Mouse (Mus musculus): ENCODE results near the gene Rpl41. TPM values are rescaled to one million over a fixed set of nuclear protein-coding genes. Genes with fewer than 3 reads are reported as not detected.

Rpl41 gene
- total RNA-seq (2022) = 1,000 to 10,000 TPM; 1,259 to 1,817 (median 1,529) TPM

DNA sequence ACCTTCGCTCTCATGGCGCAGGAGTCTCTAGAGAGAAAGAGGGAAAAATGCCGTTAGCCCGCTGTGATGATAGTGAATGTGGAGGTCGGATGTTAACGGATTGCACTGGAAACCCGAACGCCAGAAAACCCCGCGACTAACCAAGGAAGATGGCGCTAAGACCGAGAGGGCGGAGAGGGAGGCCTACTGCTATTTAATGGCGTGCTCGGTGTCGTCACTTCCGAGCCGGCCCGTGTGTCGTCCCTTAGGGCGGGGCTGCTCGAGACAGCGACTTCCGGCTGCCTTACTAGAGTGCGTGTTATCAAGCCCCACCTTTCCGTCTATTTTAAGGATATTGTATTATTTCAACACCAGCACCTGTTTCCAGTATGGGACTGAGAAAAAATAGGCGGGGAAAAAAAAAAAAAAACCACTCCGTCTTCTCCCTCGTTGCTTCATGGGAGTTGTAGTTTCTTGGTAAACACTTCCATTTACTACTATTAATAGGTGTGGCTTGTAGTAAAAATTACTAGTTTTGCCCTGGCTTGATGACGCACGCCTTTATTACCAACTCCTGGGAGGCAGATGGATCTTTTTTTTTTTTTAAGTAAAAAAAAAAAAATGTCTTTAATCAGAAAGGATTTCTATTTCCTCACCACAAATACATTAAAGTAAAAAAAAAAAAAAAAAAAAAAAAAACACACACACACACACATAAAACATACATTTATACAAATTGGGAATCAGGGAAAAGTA, at the start of gene Rpl41:
Gene Rpl41 (minus strand): TSS at position 359 of the 735 bp plus-strand sequence.
- peak; percentile 91 to 93 for DNase-seq (ENCODE audit: low spot score in 2 of 2)

DNA sequence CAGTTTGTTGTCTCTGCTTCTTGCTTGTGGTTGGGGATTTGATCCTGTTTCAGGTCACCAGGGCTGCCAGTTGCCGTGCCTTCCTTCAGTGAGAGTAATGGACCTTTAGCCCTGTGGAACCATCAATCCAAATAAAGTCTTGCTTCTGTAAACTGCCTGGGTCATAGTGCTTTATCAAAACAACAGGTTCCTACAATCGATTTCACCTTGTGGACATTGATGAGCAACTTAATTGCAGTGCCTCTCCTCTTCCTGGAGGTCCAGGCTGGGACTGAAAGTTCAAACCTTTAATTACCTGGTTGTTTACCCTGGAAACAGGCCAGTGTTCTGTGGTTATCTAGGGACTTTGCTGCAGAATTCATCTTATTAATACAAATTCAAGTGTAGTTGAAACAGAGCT, 49.4 kb upstream of the Rpl41 start:
- DNase-seq (ENCODE audit: low spot score in 2 of 2) = no peak

DNA sequence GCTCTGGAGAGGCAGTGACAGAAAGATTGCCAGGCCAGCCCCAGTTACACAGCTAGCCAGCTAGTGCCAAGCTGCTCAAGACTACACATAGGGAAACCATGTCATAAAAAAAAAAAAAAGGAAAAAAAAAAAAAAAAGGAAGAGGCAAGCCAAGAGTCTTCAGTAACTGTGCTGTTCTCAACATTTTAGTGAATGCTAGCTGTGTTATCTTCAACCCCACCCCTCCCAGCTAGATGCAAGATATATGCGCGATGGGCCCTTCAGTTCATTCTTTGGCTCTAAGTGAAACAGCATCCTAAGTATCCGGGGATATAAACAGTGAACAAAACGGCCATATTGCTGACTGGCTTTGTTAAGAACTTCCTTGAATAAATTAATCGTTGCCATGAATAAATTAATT, 43.7 kb upstream of the Rpl41 start:
- no peak for DNase-seq (ENCODE audit: low spot score in 2 of 2)

DNA sequence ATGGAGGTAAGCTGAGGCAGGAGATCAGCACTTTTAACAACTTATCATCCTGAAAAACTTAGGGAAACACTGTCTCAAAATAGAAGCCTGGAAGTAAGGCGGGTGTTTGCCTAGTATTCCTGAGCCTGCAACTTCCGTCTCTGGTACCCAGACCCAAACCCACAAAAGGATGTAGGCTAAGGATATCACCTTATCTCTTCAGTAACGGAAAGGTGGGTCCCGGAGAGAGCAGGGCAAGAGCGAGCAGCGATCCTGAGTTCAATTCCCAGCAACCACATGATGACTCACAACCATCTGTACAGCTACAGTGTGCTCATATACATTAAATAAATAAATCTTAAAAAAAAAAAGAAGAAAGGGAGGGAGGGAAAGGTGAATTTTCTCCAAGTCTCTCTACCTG, 42.3 kb upstream of the Rpl41 start:
- no peak for DNase-seq (ENCODE audit: low spot score in 2 of 2)

DNA sequence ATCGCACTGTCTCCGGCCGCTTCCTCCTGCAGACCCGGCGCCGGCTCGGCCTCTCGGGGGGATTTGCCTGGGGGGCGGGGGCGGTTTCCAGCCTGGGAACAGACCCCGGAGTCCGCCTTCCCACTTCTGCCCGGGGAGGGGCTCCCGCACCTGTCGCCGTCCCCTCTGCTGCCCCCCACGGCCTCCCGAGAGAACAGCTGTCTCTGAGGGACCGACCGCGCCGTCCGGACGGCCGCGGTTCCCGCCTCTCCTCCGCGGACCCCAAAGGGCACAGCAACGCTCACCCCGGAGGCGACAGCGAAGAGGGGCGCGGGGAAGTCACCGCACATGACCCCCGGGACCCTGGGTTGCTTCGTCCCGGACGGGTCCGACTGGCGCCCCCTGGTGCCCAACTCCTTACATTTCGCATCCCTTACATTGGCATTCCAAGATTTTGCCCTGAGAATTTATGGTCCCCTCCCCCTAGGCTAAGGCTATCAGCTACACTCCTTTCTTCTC, 41.1 kb upstream of the Rpl41 start:
- DNase-seq (ENCODE audit: low spot score in 2 of 2) = no peak

DNA sequence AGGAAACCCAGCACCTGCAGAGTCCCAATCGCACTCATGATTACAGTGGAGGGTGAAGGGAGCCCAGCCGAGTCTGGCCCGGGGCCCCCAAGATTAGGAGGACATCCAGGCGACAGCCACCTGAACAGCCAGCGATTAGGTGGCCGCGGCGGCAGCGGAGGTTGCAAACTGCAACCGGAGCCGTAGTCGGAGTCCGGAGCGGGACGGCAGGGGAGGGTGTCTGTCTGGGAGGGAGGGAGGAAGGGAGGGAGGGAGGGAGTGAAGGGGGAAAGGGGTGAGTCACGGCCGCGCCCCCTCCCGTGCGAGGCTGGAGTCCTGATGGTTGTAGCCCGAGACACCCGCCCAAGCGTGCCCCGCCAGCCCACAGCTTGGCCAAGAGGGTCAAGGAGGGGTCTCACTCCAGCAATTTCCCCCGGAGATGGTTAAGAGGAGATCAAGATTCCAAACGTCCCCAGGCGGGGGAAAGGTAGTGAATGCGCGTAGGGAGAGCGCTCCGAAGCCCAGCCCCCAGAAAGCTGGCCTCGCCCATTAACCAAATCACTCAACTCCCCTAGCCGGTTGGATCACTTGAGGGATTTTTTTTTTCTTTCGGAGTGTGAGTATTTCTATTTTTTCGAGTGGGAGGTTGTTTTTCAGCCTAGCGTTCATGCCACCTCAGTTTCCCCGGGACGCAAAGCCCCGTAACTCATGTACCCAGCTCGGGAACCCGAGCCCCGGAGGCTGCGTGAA, 40.5 kb upstream of the Rpl41 start, which contains the start of gene Erbb3:
Gene Erbb3 (minus strand): TSS at position 189 of the 729 bp plus-strand sequence.
- no peak for DNase-seq (ENCODE audit: low spot score in 2 of 2)

DNA sequence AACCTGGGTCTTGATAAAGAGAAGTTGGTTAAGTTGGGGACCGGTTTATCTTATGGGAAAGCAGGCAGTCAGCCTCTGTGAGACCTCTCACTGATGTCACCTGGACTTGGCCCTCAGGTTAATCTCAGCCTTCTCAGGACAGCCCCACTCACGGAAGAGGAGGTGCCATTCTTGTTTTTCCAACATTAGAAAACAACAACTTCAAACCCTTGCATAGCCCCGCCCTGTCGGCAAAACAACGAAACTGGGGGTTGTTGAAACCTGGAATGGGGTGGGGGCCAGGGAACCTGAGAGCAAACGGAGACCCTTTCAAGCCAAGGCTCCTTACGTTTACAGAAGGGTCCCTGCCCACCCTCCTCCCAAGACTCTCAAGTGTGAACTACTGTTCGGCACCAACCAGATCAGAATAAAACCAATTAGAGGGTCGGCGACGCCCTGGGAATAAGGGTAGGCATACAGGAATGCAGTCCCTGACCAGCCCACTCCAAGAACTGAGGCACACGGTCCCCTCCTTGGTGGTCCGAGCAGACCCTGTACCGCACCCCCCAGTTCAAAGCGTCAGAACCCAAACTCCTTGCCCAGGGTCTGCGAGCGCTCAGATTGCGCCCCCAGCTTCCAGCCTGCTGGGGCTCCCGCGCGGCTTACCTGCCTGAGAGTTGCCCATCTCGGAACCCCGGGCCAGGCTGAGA, 39.8 kb upstream of the Rpl41 start:
- DNase-seq (ENCODE audit: low spot score in 2 of 2) = no peak

DNA sequence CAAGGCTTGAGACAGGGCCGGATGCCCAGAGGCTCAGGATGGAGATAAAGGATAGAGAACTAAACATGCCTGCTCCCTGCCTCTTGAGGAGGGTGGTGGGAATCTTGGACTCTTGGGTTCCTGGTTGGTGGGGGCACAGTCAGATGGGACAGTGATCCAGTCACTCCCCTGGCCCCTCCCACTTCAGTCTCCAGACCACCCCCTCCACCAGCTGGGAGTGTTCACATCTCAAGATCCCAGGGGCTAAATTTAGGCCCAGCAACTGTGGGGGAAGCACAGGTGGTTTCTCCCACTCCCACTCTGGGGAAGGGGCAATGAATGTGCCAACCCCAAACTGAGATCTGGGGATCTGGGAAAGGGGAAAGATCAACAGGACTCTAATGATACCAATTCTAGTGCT, 39.0 kb upstream of the Rpl41 start:
- no peak for DNase-seq (ENCODE audit: low spot score in 2 of 2)

DNA sequence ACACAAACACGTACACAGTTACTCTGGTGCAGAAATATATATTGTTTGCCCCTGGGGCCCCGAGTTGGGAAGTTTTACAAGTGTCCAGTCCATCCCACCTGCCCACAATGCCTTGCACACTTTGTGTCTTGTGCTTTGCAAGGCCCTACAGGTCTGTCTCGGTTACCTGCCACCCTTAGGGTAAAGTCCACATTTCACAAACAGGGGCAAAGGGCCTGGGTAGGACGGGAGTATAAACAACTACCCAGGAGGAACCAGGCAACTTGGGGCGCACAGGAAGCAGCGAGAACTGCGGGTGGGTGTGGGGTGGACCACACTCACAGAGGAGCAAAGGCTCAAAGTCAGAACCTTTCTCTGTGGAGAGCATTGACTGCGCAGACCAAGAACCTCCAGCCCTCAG, 38.6 kb upstream of the Rpl41 start:
- DNase-seq (ENCODE audit: low spot score in 2 of 2) = no peak

DNA sequence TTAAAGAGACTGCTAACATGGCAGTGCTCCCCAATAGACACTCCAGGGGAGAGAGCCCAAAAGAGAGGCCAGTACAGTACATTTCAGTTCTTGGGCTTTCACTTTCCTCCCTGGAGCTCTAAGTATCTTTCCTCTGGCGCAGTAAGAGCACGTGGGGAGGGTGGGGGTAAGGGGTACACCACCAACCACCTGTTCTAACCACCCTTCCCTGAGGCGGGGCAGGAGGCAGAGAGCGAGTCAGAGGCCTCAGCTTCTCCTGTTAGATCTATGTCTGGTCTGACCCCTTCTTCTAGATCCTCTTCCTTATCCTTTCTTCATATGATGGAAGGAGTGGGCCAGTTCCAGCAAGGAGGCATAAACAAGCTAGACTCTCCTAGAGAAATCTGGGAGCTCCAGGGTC, 38.0 kb upstream of the Rpl41 start:
- DNase-seq (ENCODE audit: low spot score in 2 of 2) = no peak

DNA sequence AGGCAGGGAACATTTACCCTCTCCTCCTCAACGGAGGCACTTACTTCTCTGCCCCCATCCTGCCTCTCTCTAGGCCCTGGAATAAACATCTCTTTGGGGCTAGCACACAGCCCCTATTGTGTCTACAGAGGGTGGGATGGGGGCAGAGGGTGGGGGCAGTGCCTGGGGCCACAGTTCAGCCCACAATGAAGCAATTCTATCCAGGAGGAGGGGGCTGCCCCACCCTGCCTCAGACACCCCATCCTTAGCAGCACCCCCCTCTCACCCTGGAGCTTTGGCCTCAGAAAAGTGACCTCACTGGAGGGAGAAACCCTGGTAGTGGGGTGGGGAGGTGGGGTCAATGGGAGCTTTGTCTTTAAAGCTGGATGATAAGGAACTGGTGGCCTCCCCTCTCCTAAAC, 37.4 kb upstream of the Rpl41 start:
- no peak for DNase-seq (ENCODE audit: low spot score in 2 of 2)

DNA sequence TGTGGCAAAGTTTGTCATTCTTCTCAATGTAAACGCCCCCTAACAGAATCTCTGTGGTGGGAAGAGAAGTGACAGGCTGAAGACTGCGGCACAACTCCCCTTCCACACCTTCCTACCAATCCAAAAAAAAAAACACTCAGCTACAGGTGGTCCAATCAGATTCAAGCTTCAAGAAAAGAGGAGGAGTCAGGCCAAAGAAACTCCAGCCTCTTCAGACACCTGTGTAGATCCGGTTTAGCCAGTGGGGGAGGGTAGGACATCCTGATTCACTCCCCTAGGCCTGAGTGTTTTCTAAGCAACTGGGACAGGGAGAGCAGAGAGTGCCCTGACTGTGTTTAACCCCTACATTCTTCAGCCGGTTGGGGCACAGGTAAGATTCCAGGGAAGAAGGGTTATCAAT, 35.3 kb upstream of the Rpl41 start:
- no peak for DNase-seq (ENCODE audit: low spot score in 2 of 2)

DNA sequence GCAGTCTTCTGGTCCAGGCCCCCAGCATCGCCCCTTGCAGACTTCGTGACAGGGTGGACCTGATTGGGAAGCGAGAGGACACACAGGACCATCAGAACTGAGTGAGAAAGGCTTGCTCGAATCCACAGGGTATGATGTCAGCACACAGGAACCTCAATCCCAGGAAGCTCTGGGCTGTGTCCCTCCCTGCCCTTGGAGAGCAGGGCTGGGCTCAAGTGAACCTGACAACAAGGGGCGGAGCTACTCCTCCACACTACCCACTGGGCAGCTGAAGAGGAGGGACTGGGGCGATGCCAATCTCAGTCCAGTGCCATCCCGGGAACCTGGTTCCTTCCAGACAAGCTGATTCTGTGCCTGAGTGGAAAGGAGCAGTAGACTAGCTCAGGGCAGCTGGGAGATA, 34.5 kb upstream of the Rpl41 start:
- DNase-seq (ENCODE audit: low spot score in 2 of 2) = no peak

DNA sequence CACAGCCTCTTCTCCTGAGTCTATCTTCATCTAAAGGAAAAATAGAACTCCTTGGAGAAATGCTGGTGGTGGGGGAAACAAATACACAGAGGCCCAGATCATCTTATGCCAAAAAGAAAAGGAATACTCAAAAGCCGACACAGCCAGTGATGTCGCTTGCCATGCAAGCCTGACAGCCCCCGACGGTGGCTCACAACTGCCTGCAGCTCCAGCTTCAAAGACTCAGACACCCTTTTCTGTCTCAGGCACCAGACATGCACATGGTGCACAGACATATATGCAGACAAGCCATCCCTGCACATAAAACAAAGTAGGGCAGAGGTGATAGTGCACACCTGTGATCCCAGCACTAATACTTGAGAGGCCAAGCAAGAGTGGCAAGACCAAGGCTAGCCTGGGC, 30.6 kb upstream of the Rpl41 start:
- no peak for DNase-seq (ENCODE audit: low spot score in 2 of 2)

DNA sequence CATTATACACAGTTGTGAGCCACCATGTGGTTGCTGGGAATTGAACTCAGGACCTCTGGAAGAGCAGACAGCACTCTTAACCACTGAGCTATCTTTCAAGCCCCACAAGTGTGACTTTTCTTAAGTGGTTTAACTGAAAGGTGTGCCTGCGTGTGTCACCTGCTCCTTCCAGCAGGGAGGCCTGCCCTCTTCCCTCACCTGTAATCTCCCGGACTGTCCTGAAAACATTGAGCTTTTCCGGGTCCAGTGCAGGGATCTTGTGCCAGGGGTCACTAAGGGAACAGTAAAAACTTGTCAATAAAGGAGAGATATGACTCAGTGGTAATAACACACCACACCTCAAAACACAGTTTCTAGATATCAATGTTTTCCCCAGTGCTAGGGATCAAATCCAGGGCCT, 30.2 kb upstream of the Rpl41 start:
- no peak for DNase-seq (ENCODE audit: low spot score in 2 of 2)

DNA sequence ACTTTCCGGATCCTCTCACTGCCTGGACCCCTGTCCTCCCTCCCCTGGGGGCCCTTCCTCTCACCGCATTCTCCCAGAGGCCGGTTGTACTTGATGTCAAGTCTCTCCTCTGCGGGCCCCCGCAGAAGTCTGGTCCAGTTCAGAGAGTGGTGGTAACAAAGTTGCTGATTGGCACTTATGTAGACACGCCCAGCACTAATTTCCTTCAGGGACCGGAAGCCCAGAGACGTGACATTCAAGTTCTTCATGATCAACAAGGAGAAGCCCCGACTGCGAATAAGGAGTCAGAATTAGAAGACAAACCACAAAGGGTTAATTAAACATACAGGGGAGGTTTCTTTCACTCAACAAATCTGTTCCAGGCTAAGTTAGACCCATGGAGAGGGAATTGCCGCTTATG, 29.2 kb upstream of the Rpl41 start:
- DNase-seq (ENCODE audit: low spot score in 2 of 2) = no peak

DNA sequence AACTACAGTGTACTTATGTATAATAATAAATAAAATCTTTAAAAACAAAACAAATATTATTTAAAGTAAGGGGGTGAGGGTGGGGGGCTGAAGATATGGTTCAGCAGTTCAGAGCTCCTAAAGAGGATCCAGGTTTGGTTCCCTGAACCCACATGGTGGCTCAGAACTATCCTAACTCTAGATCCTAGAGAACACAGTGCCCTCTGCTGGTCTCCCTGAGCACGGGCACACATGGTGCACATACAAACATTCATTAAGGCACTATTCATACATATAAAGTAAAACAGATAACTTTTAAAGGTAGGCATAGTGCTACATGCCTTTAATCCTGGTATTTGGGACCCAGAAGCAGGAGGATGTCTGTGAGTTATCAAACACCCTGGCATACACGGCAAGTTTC, 26.0 kb upstream of the Rpl41 start:
- DNase-seq (ENCODE audit: low spot score in 2 of 2) = no peak

DNA sequence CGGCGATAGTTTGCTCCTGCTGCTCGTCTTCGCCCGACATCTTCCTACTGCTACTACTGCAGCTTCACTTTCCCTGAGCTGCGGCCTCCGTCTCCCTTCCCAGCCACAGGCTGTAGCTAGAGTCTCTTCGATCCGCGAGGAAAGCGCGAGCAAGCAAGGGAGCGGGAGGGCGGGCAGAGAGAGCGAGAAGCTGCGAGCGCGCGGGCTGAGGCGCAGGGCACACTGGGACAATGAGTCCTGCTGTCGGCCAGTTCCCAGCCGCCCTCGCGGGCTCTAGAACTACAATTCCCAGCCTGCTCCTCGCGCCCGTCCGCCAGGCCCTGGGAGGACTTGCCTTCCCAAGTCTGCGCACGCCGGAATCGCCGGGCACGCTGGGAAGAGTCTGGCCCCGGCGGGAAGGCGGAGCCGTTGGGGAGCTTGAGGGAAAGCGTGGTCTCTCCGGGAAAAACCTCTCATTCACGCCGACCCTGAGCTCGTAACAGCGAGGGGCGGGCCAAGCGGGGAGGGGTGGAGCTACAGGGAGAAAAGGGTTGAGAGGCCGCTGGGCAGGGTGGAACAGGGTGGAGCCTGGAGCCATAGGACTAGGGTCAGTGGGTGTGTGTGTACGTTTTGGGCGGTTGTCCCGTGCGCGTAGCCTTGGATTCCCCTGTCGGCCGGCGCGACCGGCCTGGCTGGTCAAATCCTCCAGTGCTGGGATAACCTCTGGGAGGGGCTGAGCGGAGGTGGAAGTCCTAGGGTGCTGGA, 16.9 kb upstream of the Rpl41 start, which contains the start of gene Pa2g4:
Gene Pa2g4 (minus strand): TSS at position 200 of the 744 bp plus-strand sequence.
- peak; percentile 98 for DNase-seq (ENCODE audit: low spot score in 2 of 2)

DNA sequence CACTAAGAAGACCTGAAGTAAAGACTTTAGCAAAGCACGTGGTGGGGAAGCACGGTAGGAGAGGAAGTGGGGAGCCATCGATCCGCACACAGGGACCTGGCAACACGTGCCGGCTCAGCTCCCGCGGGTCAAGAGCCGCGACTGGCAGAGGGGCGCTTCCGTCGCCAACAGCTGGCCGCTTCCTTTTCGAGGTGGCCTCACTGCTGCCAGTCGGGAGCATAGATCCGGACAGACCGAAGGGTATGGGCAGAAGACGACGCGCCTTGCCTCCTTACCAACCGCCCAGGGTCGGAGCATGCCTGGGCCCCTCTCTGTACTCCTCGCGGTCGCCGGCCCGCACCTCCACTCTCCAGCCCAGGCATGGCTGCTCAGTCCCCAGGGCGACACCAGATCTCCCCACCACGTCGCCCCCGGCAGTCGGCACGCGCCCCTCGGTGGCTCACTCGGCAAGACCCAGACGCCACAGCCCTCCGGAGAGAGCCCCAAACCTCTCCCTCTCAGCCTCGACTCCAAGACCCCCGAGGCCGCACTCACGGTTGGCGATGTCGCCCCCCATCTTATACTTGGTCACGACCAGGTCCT, 16.2 kb upstream of the Rpl41 start:
- no peak for DNase-seq (ENCODE audit: low spot score in 2 of 2)

DNA sequence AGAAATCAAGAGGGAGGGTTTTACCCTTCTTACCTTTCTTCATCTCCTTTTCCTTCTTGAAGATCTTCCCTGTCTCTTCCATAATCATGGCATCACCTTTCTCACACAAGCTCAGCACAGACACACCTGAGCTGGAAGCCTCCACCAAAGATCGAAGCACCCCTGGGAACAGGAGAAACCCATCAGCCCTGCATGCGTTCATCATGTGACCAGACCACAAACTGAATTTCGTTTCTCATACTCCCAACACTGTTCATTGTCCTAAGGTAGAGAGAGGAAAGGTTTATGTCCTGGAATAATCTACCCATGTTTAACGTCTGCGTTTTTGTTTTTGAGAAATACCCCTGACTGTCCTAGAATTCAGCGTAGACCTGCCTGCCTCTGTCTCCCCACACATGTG, 14.4 kb upstream of the Rpl41 start:
- no peak for DNase-seq (ENCODE audit: low spot score in 2 of 2)

DNA sequence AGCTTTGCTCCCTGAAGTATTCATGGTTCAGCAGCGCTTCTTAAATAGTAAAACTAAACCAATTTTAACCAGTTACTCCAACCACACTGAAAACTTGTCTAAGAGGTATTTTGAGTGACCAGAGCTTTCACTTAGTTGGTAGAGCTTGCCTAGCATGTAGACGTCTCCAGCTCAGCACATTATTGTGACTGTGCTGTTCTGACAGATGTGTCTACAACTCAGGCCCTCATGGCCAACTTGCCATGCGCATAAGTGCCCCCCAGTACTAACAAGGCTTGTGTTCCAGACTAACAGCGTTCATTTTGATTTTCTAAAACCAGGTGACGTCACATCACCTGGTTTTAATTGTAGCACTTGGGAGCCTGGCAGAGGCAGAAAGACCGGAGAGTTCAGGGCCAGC, 7.9 kb upstream of the Rpl41 start:
- DNase-seq (ENCODE audit: low spot score in 2 of 2) = no peak
